Mouse (Mus musculus): Measurements from ENCODE around the gene Tnfrsf13b. TPM values are rescaled to one million over a fixed set of nuclear protein-coding genes. Genes with fewer than 3 reads are reported as not detected.
"Not testable (repeated sequence)": the region's sequence is repeated elsewhere in the genome, so short reads cannot be mapped to it uniquely, and the experiment has no call there.

Tnfrsf13b gene
- total and polyA plus RNA-seq, 2 experiments, result 0.65 to 0.91 TPM

DNA sequence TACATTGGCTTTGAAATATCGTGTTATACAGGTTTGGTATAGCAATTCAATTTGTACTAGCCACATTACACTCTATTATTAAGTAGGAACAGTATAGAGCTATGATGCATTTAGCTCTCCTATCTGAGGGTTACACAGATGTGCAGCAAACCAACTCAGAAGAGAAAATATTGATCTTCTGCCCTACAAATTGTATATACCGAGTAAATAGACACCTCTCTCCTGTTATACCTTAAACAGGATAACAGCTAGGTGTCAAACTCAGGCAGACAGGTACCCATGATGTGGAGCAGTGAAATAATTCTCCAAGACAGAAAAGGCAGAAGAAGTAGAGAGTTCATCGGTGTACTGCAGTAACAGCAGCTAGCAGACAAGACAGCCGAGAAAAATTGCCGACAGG lies 49.2 kb downstream of the Tnfrsf13b start:
- TF ChIP-seq CTCF (IDR thresholded peaks at IDR 0.05; ENCODE audit: low read depth, low read length) (no peak), POLR2A (IDR thresholded peaks at IDR 0.05; ENCODE audit: extremely low read depth, insufficient read depth, low read length) (no peak)
- no peak for DNase-seq (ENCODE audit: extremely low read depth, low read depth, low spot score)
- H3K4me3 ChIP-seq (ENCODE audit: insufficient read depth, low read depth, low read length), result no peak overlapping the region
- no peaks in the 10 kb centered on the region for H3K27me3 ChIP-seq (ENCODE audit: control insufficient read depth, insufficient read depth, low read length)
- peaks cover 11% of the 10 kb centered on the region; the same call in 1 of the 2 replicates for H3K79me2 ChIP-seq (ENCODE audit: control insufficient read depth, insufficient read depth, low read length)
- no peaks in the 10 kb centered on the region for H3K36me3 ChIP-seq (ENCODE audit: control insufficient read depth, insufficient read depth, low read length)
- H3K27ac ChIP-seq (replicated peaks; ENCODE audit: insufficient read depth, low read depth, low read length), result no peak overlapping the region
- no peak overlapping the region for H3K9ac ChIP-seq (ENCODE audit: low read depth, low read length)
- 74% methylated on average over 5 of the region's 5 CpGs for WGBS
- H3K4me1 ChIP-seq (ENCODE audit: control insufficient read depth, insufficient read depth, low read length), result peaks cover 4% of the 10 kb centered on the region; the same call in 1 of the 2 replicates

DNA sequence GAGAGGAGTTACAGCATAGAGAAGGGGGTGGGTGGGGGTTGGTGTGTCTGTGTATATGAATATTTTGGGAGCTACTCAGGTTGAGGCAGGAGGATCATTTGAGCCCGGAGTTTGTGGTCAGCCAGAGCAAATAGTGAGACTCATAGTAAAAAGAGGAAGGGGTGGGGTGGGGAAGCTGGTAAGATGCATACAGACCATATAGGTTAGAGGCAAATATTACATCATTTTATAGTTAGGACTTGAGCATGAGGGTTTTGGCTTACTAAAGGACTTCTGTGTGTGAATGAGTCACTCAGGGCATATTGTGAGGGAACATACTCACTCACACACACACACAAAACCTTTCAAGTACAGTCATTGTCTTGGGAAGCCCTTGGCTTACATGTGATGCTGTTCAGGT lies 49.8 kb downstream of the Tnfrsf13b start:
- H3K79me2 ChIP-seq (ENCODE audit: control insufficient read depth, insufficient read depth, low read length), result peaks cover 11% of the 10 kb centered on the region; the same call in 1 of the 2 replicates
- no peak for DNase-seq (ENCODE audit: extremely low read depth, low read depth, low spot score)
- no peaks in the 10 kb centered on the region for H3K36me3 ChIP-seq (ENCODE audit: control insufficient read depth, insufficient read depth, low read length)
- H3K4me3 ChIP-seq (ENCODE audit: insufficient read depth, low read depth, low read length), result no peak overlapping the region
- no peaks in the 10 kb centered on the region for H3K27me3 ChIP-seq (ENCODE audit: control insufficient read depth, insufficient read depth, low read length)
- H3K27ac ChIP-seq (replicated peaks; ENCODE audit: insufficient read depth, low read depth, low read length), result no peak overlapping the region
- 84% methylated on average over 1 of the region's 1 CpGs for WGBS
- TF ChIP-seq POLR2A (IDR thresholded peaks at IDR 0.05; ENCODE audit: extremely low read depth, insufficient read depth, low read length), result no peak
- TF ChIP-seq CTCF (IDR thresholded peaks at IDR 0.05; ENCODE audit: low read depth, low read length), result no peak
- H3K4me1 ChIP-seq (ENCODE audit: control insufficient read depth, insufficient read depth, low read length), result peaks cover 4% of the 10 kb centered on the region; the same call in 1 of the 2 replicates
- no peak overlapping the region for H3K9ac ChIP-seq (ENCODE audit: low read depth, low read length)

DNA sequence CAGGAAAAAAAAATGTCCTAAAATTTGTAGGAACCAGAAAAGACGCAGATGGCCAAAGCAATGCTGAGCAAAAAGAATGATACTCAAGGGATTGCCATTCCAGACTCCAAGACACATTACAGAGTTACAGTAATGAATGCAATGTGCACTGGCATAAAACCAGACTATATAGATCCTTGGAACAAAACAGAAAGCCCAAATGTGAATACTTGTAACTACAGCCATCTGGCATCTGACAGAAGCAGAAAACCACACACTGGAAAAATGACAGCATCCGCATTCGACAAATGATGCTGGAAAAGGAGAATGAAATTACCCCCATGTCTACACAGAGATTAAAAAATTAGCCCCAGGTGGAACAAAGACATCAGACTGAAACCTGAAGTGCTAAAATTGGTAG lies 53.8 kb downstream of the Tnfrsf13b start:
- 93% methylated on average over 3 of the region's 3 CpGs for whole genome bisulfite sequencing
- no peaks in the 10 kb centered on the region for H3K36me3 ChIP-seq (ENCODE audit: control insufficient read depth, insufficient read depth, low read length)
- no peak overlapping the region for H3K9ac ChIP-seq (ENCODE audit: low read depth, low read length)
- no peak overlapping the region for H3K27ac ChIP-seq (replicated peaks; ENCODE audit: insufficient read depth, low read depth, low read length)
- no peak for TF ChIP-seq CTCF (IDR thresholded peaks at IDR 0.05; ENCODE audit: low read depth, low read length)
- DNase-seq (ENCODE audit: extremely low read depth, low read depth, low spot score), result no peak
- H3K27me3 ChIP-seq (ENCODE audit: control insufficient read depth, insufficient read depth, low read length), result no peaks in the 10 kb centered on the region
- H3K4me1 ChIP-seq (ENCODE audit: control insufficient read depth, insufficient read depth, low read length), result no peaks in the 10 kb centered on the region
- H3K4me3 ChIP-seq (ENCODE audit: insufficient read depth, low read depth, low read length), result no peak overlapping the region
- H3K79me2 ChIP-seq (ENCODE audit: control insufficient read depth, insufficient read depth, low read length), result no peaks in the 10 kb centered on the region

DNA sequence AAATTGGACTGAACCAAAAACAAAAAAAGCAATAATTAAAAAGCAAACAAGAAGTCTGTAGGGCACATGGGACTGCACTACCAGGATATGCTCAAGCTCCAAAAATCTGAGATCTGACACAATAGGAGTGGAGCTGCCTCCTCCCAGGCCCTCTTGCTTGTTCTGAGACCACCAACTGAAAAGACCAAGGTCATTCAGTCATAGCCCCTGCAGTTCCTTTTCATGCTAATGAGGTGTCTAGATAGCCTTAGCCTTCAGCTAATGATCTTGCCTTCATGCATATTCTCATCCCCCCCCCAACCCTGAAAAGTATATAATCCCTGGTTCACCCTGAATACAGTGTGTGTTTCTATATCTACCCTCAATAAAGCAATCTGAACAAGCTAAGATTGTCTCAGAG lies 55.1 kb downstream of the Tnfrsf13b start:
- Histone ChIP-seq H3K27me3 (ENCODE audit: control insufficient read depth, insufficient read depth, low read length) (no peaks in the 10 kb centered on the region), H3K79me2 (ENCODE audit: control insufficient read depth, insufficient read depth, low read length) (no peaks in the 10 kb centered on the region), H3K4me3 (ENCODE audit: insufficient read depth, low read depth, low read length) (no peak overlapping the region), H3K36me3 (ENCODE audit: control insufficient read depth, insufficient read depth, low read length) (no peaks in the 10 kb centered on the region), H3K27ac (replicated peaks; ENCODE audit: insufficient read depth, low read depth, low read length) (no peak overlapping the region), H3K4me1 (ENCODE audit: control insufficient read depth, insufficient read depth, low read length) (no peaks in the 10 kb centered on the region), H3K9ac (ENCODE audit: low read depth, low read length) (no peak overlapping the region)
- TF ChIP-seq CTCF (IDR thresholded peaks at IDR 0.05; ENCODE audit: low read depth, low read length) (no peak), POLR2A (IDR thresholded peaks at IDR 0.05; ENCODE audit: extremely low read depth, insufficient read depth, low read length) (no peak)
- no peak for DNase-seq (ENCODE audit: extremely low read depth, low read depth, low spot score)

DNA sequence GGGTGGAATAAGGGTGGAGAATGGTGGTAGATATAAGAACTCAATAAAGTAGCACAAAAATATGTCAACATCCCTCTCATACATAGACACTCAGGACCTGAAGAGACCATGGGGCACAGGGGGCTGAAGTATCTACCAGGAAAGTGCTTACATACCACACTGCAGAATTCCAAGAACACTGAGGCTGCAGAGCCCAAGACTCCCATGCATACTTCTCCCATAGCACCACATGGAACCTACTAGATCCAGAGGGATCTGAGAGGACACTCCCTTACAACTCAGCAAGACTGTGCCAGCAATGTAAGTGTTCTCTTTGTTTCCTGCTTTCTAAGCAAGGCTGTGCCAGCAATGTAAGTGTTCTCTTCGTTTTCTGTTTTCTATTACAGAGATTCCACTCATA lies 57.3 kb downstream of the Tnfrsf13b start:
- 88% methylated on average over 1 of the region's 1 CpGs for WGBS
- Histone ChIP-seq H3K27me3 (ENCODE audit: control insufficient read depth, insufficient read depth, low read length) (no peaks in the 10 kb centered on the region), H3K27ac (replicated peaks; ENCODE audit: insufficient read depth, low read depth, low read length) (no peak overlapping the region)

DNA sequence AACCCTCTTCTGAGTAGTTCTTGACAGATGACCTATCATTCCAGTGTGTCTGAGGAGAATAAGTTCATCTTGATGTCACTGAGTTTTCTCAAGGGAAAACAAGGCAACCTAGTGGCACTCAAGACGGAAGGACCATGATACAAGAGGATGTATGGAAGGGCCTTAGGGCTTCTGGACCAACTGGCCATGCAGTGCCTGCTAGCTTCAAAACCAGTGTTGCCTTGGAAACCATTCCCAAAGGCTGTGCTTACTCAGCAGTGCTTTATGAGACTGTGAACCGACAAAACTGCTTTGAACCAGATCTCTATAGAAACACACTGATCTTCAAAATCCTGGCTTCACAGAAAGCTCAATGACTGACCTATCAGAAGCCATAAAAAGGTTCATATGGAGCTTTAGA lies 64.2 kb downstream of the Tnfrsf13b start:
- H3K4me3 ChIP-seq (ENCODE audit: insufficient read depth, low read depth, low read length), result no peak overlapping the region
- H3K27ac ChIP-seq (replicated peaks; ENCODE audit: insufficient read depth, low read depth, low read length), result no peak overlapping the region
- no peaks in the 10 kb centered on the region for H3K27me3 ChIP-seq (ENCODE audit: control insufficient read depth, insufficient read depth, low read length)
- H3K79me2 ChIP-seq (ENCODE audit: control insufficient read depth, insufficient read depth, low read length), result no peaks in the 10 kb centered on the region
- no peak for DNase-seq (ENCODE audit: extremely low read depth, low read depth, low spot score)
- TF ChIP-seq POLR2A (IDR thresholded peaks at IDR 0.05; ENCODE audit: extremely low read depth, insufficient read depth, low read length) (no peak), CTCF (IDR thresholded peaks at IDR 0.05; ENCODE audit: low read depth, low read length) (no peak)
- 84% methylated on average over 2 of the region's 2 CpGs for WGBS
- H3K36me3 ChIP-seq (ENCODE audit: control insufficient read depth, insufficient read depth, low read length), result no peaks in the 10 kb centered on the region
- H3K4me1 ChIP-seq (ENCODE audit: control insufficient read depth, insufficient read depth, low read length), result no peaks in the 10 kb centered on the region
- no peak overlapping the region for H3K9ac ChIP-seq (ENCODE audit: low read depth, low read length)

More for the DNA sequence above, 57.3 kb downstream of the Tnfrsf13b start:
- TF ChIP-seq POLR2A (IDR thresholded peaks at IDR 0.05; ENCODE audit: extremely low read depth, insufficient read depth, low read length), result no peak
- TF ChIP-seq CTCF (IDR thresholded peaks at IDR 0.05; ENCODE audit: low read depth, low read length), result no peak
- H3K4me1 ChIP-seq (ENCODE audit: control insufficient read depth, insufficient read depth, low read length), result no peaks in the 10 kb centered on the region
- no peak for DNase-seq (ENCODE audit: extremely low read depth, low read depth, low spot score)
- no peak overlapping the region for H3K9ac ChIP-seq (ENCODE audit: low read depth, low read length)
- no peaks in the 10 kb centered on the region for H3K79me2 ChIP-seq (ENCODE audit: control insufficient read depth, insufficient read depth, low read length)
- no peak overlapping the region for H3K4me3 ChIP-seq (ENCODE audit: insufficient read depth, low read depth, low read length)
- no peaks in the 10 kb centered on the region for H3K36me3 ChIP-seq (ENCODE audit: control insufficient read depth, insufficient read depth, low read length)

DNA sequence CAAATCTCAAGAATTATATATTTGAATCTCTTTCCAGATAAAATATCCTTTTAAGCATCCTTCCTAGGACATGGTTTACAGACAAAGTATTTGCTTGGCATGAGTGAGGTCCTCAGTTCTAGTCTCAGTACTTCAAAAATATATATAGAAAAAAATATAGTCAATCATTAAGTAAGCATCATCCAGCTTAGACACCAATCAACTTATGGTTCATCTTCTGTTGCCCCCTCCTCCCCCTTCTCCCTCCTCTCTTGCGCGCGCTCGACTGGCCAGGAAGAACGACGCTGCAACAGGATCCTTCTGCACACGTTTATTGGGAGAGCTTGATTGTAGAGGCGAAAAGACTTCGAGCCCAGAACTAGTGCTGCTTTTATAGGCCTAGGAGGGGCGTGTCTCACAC lies 65.6 kb downstream of the Tnfrsf13b start:
- H3K9ac ChIP-seq (ENCODE audit: low read depth, low read length); H3K4me3 ChIP-seq (ENCODE audit: insufficient read depth, low read depth, low read length); H3K79me2 ChIP-seq (ENCODE audit: control insufficient read depth, insufficient read depth, low read length); H3K36me3 ChIP-seq (ENCODE audit: control insufficient read depth, insufficient read depth, low read length); H3K27ac ChIP-seq (replicated peaks; ENCODE audit: insufficient read depth, low read depth, low read length); H3K4me1 ChIP-seq (ENCODE audit: control insufficient read depth, insufficient read depth, low read length); H3K27me3 ChIP-seq (ENCODE audit: control insufficient read depth, insufficient read depth, low read length); DNase-seq (ENCODE audit: extremely low read depth, low read depth, low spot score): not testable (repeated sequence)
- 87% methylated on average over 7 of the region's 10 CpGs for WGBS

Data from liver, adult 2 months (tissue).